Mouse (Mus musculus): ENCODE data around the gene Naip1. TPM values are rescaled to one million over a fixed set of nuclear protein-coding genes. Genes with fewer than 3 reads are reported as not detected.
"Not testable (repeated sequence)": the region's sequence is repeated elsewhere in the genome, so short reads cannot be mapped to it uniquely, and the experiment has no call there.

Gene Naip1
- polyA plus RNA-seq, 1 experiment: not detected

DNA sequence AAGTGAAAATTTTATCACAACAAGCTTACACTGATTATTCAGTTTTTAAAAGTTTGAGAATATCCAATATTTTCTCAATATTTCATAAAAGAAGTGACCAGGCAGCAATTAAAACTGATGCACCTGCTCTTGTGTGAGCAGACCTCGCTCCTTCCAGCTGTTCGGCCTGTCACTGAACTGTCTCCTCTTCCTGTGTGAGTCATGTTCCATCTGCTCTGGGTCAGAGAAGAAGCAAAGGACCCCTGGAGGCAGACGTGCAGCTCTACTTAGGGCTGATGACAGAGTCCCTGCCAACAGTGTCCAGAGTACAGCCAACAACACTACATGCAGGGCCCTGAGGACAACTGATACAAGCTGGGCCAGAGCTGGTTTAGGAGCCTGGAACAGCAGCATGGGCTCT, 12.6 kb downstream of the Naip1 start:
- Histone ChIP-seq H3K9me3 (replicated peaks; ENCODE audit: control insufficient read depth, insufficient read depth, low read length, poor library complexity, severe bottlenecking) (no peaks in the 10 kb centered on the region), H3K36me3 (ENCODE audit: control insufficient read depth, insufficient read depth, low read length, poor library complexity, severe bottlenecking) (no peaks in the 10 kb centered on the region), H3K9ac (ENCODE audit: low read depth, poor library complexity, severe bottlenecking) (no peak overlapping the region), H3K4me3 (ENCODE audit: low read depth, low read length) (no peak overlapping the region), H3K4me1 (ENCODE audit: control insufficient read depth, insufficient read depth, low read length) (no peaks in the 10 kb centered on the region), H3K27ac (ENCODE audit: insufficient read depth, low read length) (no peak overlapping the region), H3K27me3 (ENCODE audit: control insufficient read depth, insufficient read depth, low read length, poor library complexity, severe bottlenecking) (no peaks in the 10 kb centered on the region)
- TF ChIP-seq EP300 (IDR thresholded peaks at IDR 0.05; ENCODE audit: insufficient read depth, low read depth, low read length): no peak
- no peak for TF ChIP-seq CTCF (IDR thresholded peaks at IDR 0.05; ENCODE audit: low read depth, low read length)
- TF ChIP-seq POLR2A (IDR thresholded peaks at IDR 0.05; ENCODE audit: insufficient read depth, low read length): no peak

DNA sequence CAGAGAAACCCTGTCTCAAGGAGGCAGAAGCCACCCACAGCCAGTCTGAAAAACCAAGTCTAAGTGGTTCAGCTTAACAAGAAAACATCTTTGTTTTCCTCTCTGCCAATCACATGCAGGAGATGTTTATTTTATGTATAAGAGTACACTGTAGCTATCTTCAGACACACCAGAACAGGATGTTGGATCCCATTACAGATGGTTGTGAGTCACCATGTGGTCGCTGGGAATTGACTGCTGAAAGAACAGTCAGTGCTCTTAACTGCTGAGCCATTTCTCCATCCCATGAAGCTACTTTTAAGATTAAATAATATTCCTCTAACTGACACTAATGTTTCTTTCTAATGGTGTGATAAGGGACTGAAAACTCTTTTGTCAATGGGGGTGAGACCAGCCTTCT, 14.0 kb downstream of the Naip1 start:
- Histone ChIP-seq H3K36me3 (ENCODE audit: control insufficient read depth, insufficient read depth, low read length, poor library complexity, severe bottlenecking) (no peaks in the 10 kb centered on the region), H3K27ac (ENCODE audit: insufficient read depth, low read length) (no peak overlapping the region), H3K9me3 (replicated peaks; ENCODE audit: control insufficient read depth, insufficient read depth, low read length, poor library complexity, severe bottlenecking) (no peaks in the 10 kb centered on the region), H3K27me3 (ENCODE audit: control insufficient read depth, insufficient read depth, low read length, poor library complexity, severe bottlenecking) (no peaks in the 10 kb centered on the region), H3K9ac (ENCODE audit: low read depth, poor library complexity, severe bottlenecking) (no peak overlapping the region), H3K4me1 (ENCODE audit: control insufficient read depth, insufficient read depth, low read length) (no peaks in the 10 kb centered on the region), H3K4me3 (ENCODE audit: low read depth, low read length) (no peak overlapping the region)
- TF ChIP-seq CTCF (IDR thresholded peaks at IDR 0.05; ENCODE audit: low read depth, low read length): no peak
- no peak for TF ChIP-seq EP300 (IDR thresholded peaks at IDR 0.05; ENCODE audit: insufficient read depth, low read depth, low read length)
- no peak for TF ChIP-seq POLR2A (IDR thresholded peaks at IDR 0.05; ENCODE audit: insufficient read depth, low read length)

GRCm38 (mm10) chr13:100437322-100437825, 15.3 kb downstream of the Naip1 start:
- TF ChIP-seq EP300 (IDR thresholded peaks at IDR 0.05; ENCODE audit: insufficient read depth, low read depth, low read length) (no peak), POLR2A (IDR thresholded peaks at IDR 0.05; ENCODE audit: insufficient read depth, low read length) (no peak), CTCF (IDR thresholded peaks at IDR 0.05; ENCODE audit: low read depth, low read length) (no peak)
- H3K36me3 ChIP-seq (ENCODE audit: control insufficient read depth, insufficient read depth, low read length, poor library complexity, severe bottlenecking): no peaks in the 10 kb centered on the region
- no peak overlapping the region for H3K9ac ChIP-seq (ENCODE audit: low read depth, poor library complexity, severe bottlenecking)
- H3K4me3 ChIP-seq (ENCODE audit: low read depth, low read length): no peak overlapping the region
- no peaks in the 10 kb centered on the region for H3K4me1 ChIP-seq (ENCODE audit: control insufficient read depth, insufficient read depth, low read length)
- no peaks in the 10 kb centered on the region for H3K27me3 ChIP-seq (ENCODE audit: control insufficient read depth, insufficient read depth, low read length, poor library complexity, severe bottlenecking)
- no peak overlapping the region for H3K27ac ChIP-seq (ENCODE audit: insufficient read depth, low read length)
- no peaks in the 10 kb centered on the region for H3K9me3 ChIP-seq (replicated peaks; ENCODE audit: control insufficient read depth, insufficient read depth, low read length, poor library complexity, severe bottlenecking)

- not testable (repeated sequence) for H3K27me3 ChIP-seq (ENCODE audit: control insufficient read depth, insufficient read depth, low read length, poor library complexity, severe bottlenecking); H3K36me3 ChIP-seq (ENCODE audit: control insufficient read depth, insufficient read depth, low read length, poor library complexity, severe bottlenecking); H3K9ac ChIP-seq (ENCODE audit: low read depth, poor library complexity, severe bottlenecking); H3K27ac ChIP-seq (ENCODE audit: insufficient read depth, low read length); H3K9me3 ChIP-seq (replicated peaks; ENCODE audit: control insufficient read depth, insufficient read depth, low read length, poor library complexity, severe bottlenecking); H3K4me1 ChIP-seq (ENCODE audit: control insufficient read depth, insufficient read depth, low read length); H3K4me3 ChIP-seq (ENCODE audit: low read depth, low read length)
These were observed 16.0 kb downstream of the Naip1 start for GRCm38 (mm10) chr13:100436556-100437163.

GRCm38 (mm10) chr13:100419958-100420357, 32.7 kb downstream of the Naip1 start:
- not testable (repeated sequence) for H3K4me1 ChIP-seq (ENCODE audit: control insufficient read depth, insufficient read depth, low read length); H3K9me3 ChIP-seq (replicated peaks; ENCODE audit: control insufficient read depth, insufficient read depth, low read length, poor library complexity, severe bottlenecking); H3K36me3 ChIP-seq (ENCODE audit: control insufficient read depth, insufficient read depth, low read length, poor library complexity, severe bottlenecking); H3K4me3 ChIP-seq (ENCODE audit: low read depth, low read length); H3K9ac ChIP-seq (ENCODE audit: low read depth, poor library complexity, severe bottlenecking); H3K27me3 ChIP-seq (ENCODE audit: control insufficient read depth, insufficient read depth, low read length, poor library complexity, severe bottlenecking); H3K27ac ChIP-seq (ENCODE audit: insufficient read depth, low read length)

DNA sequence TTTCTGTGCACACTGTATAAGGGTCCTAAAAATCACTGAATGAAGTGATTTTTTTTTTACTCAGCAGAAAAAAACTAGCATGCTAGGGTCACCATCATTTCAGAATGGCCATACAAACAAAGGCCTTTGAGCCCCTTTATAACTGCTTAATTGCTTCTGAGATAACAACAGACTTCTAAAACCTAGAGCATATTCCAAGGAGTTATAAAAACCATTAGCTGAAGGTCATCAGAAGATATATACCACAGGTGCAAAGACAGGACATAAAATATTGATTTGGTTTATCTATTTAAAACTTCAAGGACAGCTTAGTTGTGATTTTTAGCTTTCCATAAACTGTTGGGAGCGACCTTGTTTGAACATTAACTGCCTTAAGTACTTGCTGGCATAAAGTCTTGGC, 38.2 kb downstream of the Naip1 start:
- H3K27ac ChIP-seq (ENCODE audit: insufficient read depth, low read length): no peak overlapping the region

More for the DNA sequence above, 38.2 kb downstream of the Naip1 start:
- H3K4me1 ChIP-seq (ENCODE audit: control insufficient read depth, insufficient read depth, low read length): no peaks in the 10 kb centered on the region
- no peaks in the 10 kb centered on the region for H3K9me3 ChIP-seq (replicated peaks; ENCODE audit: control insufficient read depth, insufficient read depth, low read length, poor library complexity, severe bottlenecking)
- H3K36me3 ChIP-seq (ENCODE audit: control insufficient read depth, insufficient read depth, low read length, poor library complexity, severe bottlenecking): no peaks in the 10 kb centered on the region
- H3K4me3 ChIP-seq (ENCODE audit: low read depth, low read length): no peak overlapping the region
- H3K9ac ChIP-seq (ENCODE audit: low read depth, poor library complexity, severe bottlenecking): no peak overlapping the region
- H3K27me3 ChIP-seq (ENCODE audit: control insufficient read depth, insufficient read depth, low read length, poor library complexity, severe bottlenecking): no peaks in the 10 kb centered on the region
- TF ChIP-seq CTCF (IDR thresholded peaks at IDR 0.05; ENCODE audit: low read depth, low read length): no peak
- no peak for TF ChIP-seq EP300 (IDR thresholded peaks at IDR 0.05; ENCODE audit: insufficient read depth, low read depth, low read length)
- no peak for TF ChIP-seq POLR2A (IDR thresholded peaks at IDR 0.05; ENCODE audit: insufficient read depth, low read length)

Data from ES-Bruce4 (cell line).